9 mouse cellular contexts compared by ENCODE assay signal in genomic region chr11:44211871-44212441, GRCm38 (mm10).
A peak's percentile ranks its signal among the peaks of the same experiment; 100 is the strongest.
DNase-seq lines count a peak whose midpoint lies in the region; TF ChIP-seq lines count a peak whose summit lies in the region.
"Had no signal": no experiment of that assay in that cellular context is flagged by ENCODE, and none has a peak within 500 bp of the region (broad histone marks: within the 10 kb centered on the region; RNA-seq: fewer than 3 reads in every experiment).

No protein-coding gene starts in this region.

- TF ChIP-seq CTCF in layer of hippocampus, adult 2 months (conservative IDR thresholded peaks at IDR 0.05): peak; percentile 86
- peak; percentile 43; the same call in 1 of the 2 replicates for TF ChIP-seq CTCF in embryonic fibroblast, embryonic 13.5 days (IDR thresholded peaks at IDR 0.05; ENCODE audit: borderline replicate concordance, insufficient read depth, low read length)

- TF ChIP-seq POLR2A in embryonic fibroblast, embryonic 13.5 days (IDR thresholded peaks at IDR 0.05; ENCODE audit: low read depth, low read length): no peak

- H3K4me3 ChIP-seq in layer of hippocampus, adult 2 months: no peak overlapping the region
- H3K4me3 ChIP-seq in embryonic fibroblast, embryonic 13.5 days (ENCODE audit: insufficient read depth, low read length): no peak overlapping the region
- H3K4me3 ChIP-seq: liver, embryonic 15.5 days had no signal

- peak; percentile 13 to 50 for DNase-seq in layer of hippocampus, adult 2 months (ENCODE audit: low spot score in 2 of 2)
- no peak for DNase-seq in layer of hippocampus, adult 9-11 months
- peak; percentile 13 for DNase-seq in adrenal gland, adult 8-10 months
- peak; percentile 12 for DNase-seq in hindlimb bud, embryonic 11.5 days (ENCODE audit: extremely low spot score, low read depth, low spot score)
- peak; percentile 70 for DNase-seq in left cerebral cortex, postnatal 4 days
- peak; percentile 18 for DNase-seq in ovary, adult 18-20 months (ENCODE audit: low spot score)
- peak; percentile 21 for DNase-seq in urinary bladder, adult 2 months (ENCODE audit: low spot score)

- H3K27ac ChIP-seq in layer of hippocampus, adult 2 months: no peak overlapping the region
- no peak overlapping the region for H3K27ac ChIP-seq in embryonic fibroblast, embryonic 13.5 days (ENCODE audit: insufficient read depth, low read length)
- H3K27ac ChIP-seq: liver, embryonic 15.5 days had no signal

- H3K4me1 ChIP-seq in embryonic fibroblast, embryonic 13.5 days (ENCODE audit: control insufficient read depth, insufficient read depth, low read length): peaks cover 4% of the 10 kb centered on the region; the same call in 1 of the 2 replicates
- H3K4me1 ChIP-seq: liver, embryonic 15.5 days had no signal

- intact Hi-C loops in left cerebral cortex, postnatal 4 days (cut with DNase I): no loop called here
